Mouse (Mus musculus) heart, adult 18-20 months (tissue): ENCODE measurements around the gene Morc3. TPM values are rescaled to one million over a fixed set of nuclear protein-coding genes. Genes with fewer than 3 reads are reported as not detected.

Experiments used
- DNase-seq, 2 experiments: peaks; one replicate each; pipeline ENCODE4 v3.0.0; 2021 to 2022; ENCODE audit warnings: mixed read lengths in 1 of 2
- total RNA-seq, 2 experiments: library from RNA; stranded (reverse); gene quantifications; 2 replicates each; pipeline ENCODE4 v1.2.3; 2021

Gene Morc3
- total RNA-seq, 2 experiments from 2014 or later: 13.2 to 20.1 TPM

GRCm38 (mm10) chr16:93920673-93921072, 88.8 kb downstream of the Morc3 start:
- no peak for DNase-seq

GRCm38 (mm10) chr16:93922835-93923389, 91.0 kb downstream of the Morc3 start:
- no peak for DNase-seq

- no peak for DNase-seq
Measured at GRCm38 (mm10) chr16:93923788-93924187, 91.9 kb downstream of the Morc3 start.

Other genes starting within 250 kb of the Morc3 start
- 1 to 10 TPM; 2.0 to 2.5 TPM for gene Setd4, start 228.1 kb upstream of the Morc3 start, total RNA-seq
- 10 to 100 TPM; 32.0 to 34.9 TPM for gene Cbr1, start 226.3 kb upstream of the Morc3 start, total RNA-seq
- 1 to 10 TPM in 1 of 2 experiments, under 1 TPM in 1; 0.95 to 1.7 TPM for gene Gm5678, start 204.0 kb upstream of the Morc3 start, total RNA-seq
- 1 to 10 TPM; 2.5 to 2.6 TPM for gene Cbr3, start 148.9 kb upstream of the Morc3 start, total RNA-seq
- gene Dop1b, start 120.2 kb upstream of the Morc3 start, total RNA-seq: 10 to 100 TPM; 15.9 to 16.9 TPM
- gene Chaf1b, start 51.8 kb downstream of the Morc3 start, total RNA-seq: under 1 TPM; 0.40 to 0.57 TPM
- not detected for gene Cldn14, start 176.7 kb downstream of the Morc3 start, total RNA-seq